Mouse (Mus musculus) kidney, embryonic 14.5 days (tissue): ENCODE results near the gene Rnase2a. TPM values are rescaled to one million over a fixed set of nuclear protein-coding genes. Genes with fewer than 3 reads are reported as not detected.
"Not testable (repeated sequence)": the region's sequence is repeated elsewhere in the genome, so short reads cannot be mapped to it uniquely, and the experiment has no call there.

Experiments used
- ATAC-seq: fragments of 200-750 bp; cut with Nextera tagmentation; 2 replicates; pipeline ENCODE4 v1.8.0; 2017; ENCODE audit warnings: moderate number of reproducible peaks, mild to moderate bottlenecking, moderate TSS enrichment, moderate library complexity; ENCODE audit not compliant: low FRiP score, low TSS enrichment
- H3K27ac ChIP-seq: fragments of 300-500 bp; sonication (generic); 2 replicates; pipeline ENCODE4 v1.5.1; 2014; ENCODE audit warnings: low read depth, mild to moderate bottlenecking, low read length, moderate library complexity, mixed read lengths
- H3K27me3 ChIP-seq: fragments of 300-500 bp; sonication (generic); 2 replicates; pipeline ENCODE4 v1.6.1; 2014; ENCODE audit warnings: mild to moderate bottlenecking, low read length; ENCODE audit not compliant: control insufficient read depth, insufficient read depth
- H3K36me3 ChIP-seq: fragments of 300-500 bp; sonication (generic); 2 replicates; pipeline ENCODE4 v1.6.1; 2014; ENCODE audit warnings: low read length, mixed read lengths; ENCODE audit not compliant: control insufficient read depth, insufficient read depth
- H3K4me1 ChIP-seq: fragments of 300-500 bp; sonication (generic); 2 replicates; pipeline ENCODE4 v1.6.1; 2014; ENCODE audit warnings: low read length, mixed read lengths; ENCODE audit not compliant: control insufficient read depth, insufficient read depth
- H3K4me2 ChIP-seq: fragments of 300-500 bp; sonication (generic); replicated peaks from 2 replicates; pipeline ENCODE4 v1.6.1; 2014; ENCODE audit warnings: low read depth, mild to moderate bottlenecking, low read length
- H3K4me3 ChIP-seq: fragments of 300-500 bp; sonication (generic); 2 replicates; pipeline ENCODE4 v1.5.1; 2014; ENCODE audit warnings: mild to moderate bottlenecking, low read length
- H3K9ac ChIP-seq: fragments of 300-500 bp; sonication (generic); 2 replicates; pipeline ENCODE4 v1.6.1; 2014; ENCODE audit warnings: low read depth, mild to moderate bottlenecking, low read length, moderate library complexity
- H3K9me3 ChIP-seq: fragments of 300-500 bp; sonication (generic); 2 replicates; pipeline ENCODE4 v1.6.1; 2016; ENCODE audit warnings: low read length; ENCODE audit not compliant: control insufficient read depth
- WGBS: fragments of 180-500 bp; shearing (Covaris S2); extraction: QIAGEN DNeasy Blood & Tissue Kit; methylation state at CpG from one replicate; pipeline ENCODE4 v1.1.7; 2014; 5-methylcytosine and 5-hydroxymethylcytosine counted together
- polyA plus RNA-seq: library from polyadenylated mRNA; unstranded; fragments of >200 nt; fragmentation: Nextera tagmentation; extraction: Ambion mirVana; gene quantifications from 2 replicates; pipeline ENCODE4 v1.2.1, GENCODE M21; 2014

Gene Rnase2a
- not detected in 2 replicates for polyA plus RNA-seq

GRCm38 (mm10) chr14:51256041-51256440 lies at the start of gene Rnase2a:
Gene Rnase2a (minus strand): TSS chr14:51256112.
- H3K27me3 ChIP-seq = no peaks in the 10 kb centered on the region
- no peak within 1 kb of the TSS for H3K4me2 ChIP-seq
- H3K27ac ChIP-seq = no peak within 1 kb of the TSS
- no peak within 1 kb of the TSS for H3K4me3 ChIP-seq
- H3K9me3 ChIP-seq = no peaks in the 10 kb centered on the region
- WGBS = 97% methylated on average over 3 of the region's 3 CpGs
- H3K4me1 ChIP-seq = no peaks in the 10 kb centered on the region
- H3K9ac ChIP-seq = no peak within 1 kb of the TSS
- H3K36me3 ChIP-seq = no peaks in the 10 kb centered on the region
- ATAC-seq = no peak

- Histone ChIP-seq H3K9me3 (no peaks in the 10 kb centered on the region), H3K27ac (no peak overlapping the region), H3K4me2 (no peak overlapping the region), H3K4me1 (no peaks in the 10 kb centered on the region), H3K27me3 (no peaks in the 10 kb centered on the region), H3K36me3 (no peaks in the 10 kb centered on the region), H3K9ac (no peak overlapping the region), H3K4me3 (no peak overlapping the region)
- 76% methylated on average over 1 of the region's 1 CpGs for WGBS
- ATAC-seq = no peak
Measured at GRCm38 (mm10) chr14:51291505-51291904, 35.6 kb upstream of the Rnase2a start.

- H3K4me2 ChIP-seq, H3K27ac ChIP-seq, H3K4me1 ChIP-seq, ATAC-seq, H3K36me3 ChIP-seq, H3K9me3 ChIP-seq, H3K9ac ChIP-seq, H3K4me3 ChIP-seq, H3K27me3 ChIP-seq: not testable (repeated sequence)
- 50% methylated on average over 1 of the region's 1 CpGs for WGBS
Measured at GRCm38 (mm10) chr14:51278515-51278914, 22.6 kb upstream of the Rnase2a start.

- Histone ChIP-seq H3K36me3 (no peaks in the 10 kb centered on the region), H3K27ac (no peak overlapping the region), H3K9me3 (no peaks in the 10 kb centered on the region), H3K4me1 (no peaks in the 10 kb centered on the region), H3K9ac (no peak overlapping the region), H3K4me3 (no peak overlapping the region), H3K27me3 (no peaks in the 10 kb centered on the region), H3K4me2 (no peak overlapping the region)
- WGBS = 67% methylated on average over 1 of the region's 1 CpGs
- no peak for ATAC-seq
Measured at GRCm38 (mm10) chr14:51268677-51269076, 12.8 kb upstream of the Rnase2a start.

- Histone ChIP-seq H3K4me3 (no peak overlapping the region), H3K4me2 (0 out of 2 replicates have a peak overlapping the region, but pooled peaks have one; percentile 5), H3K36me3 (no peaks in the 10 kb centered on the region), H3K9me3 (no peaks in the 10 kb centered on the region), H3K4me1 (no peaks in the 10 kb centered on the region), H3K9ac (no peak overlapping the region), H3K27me3 (no peaks in the 10 kb centered on the region), H3K27ac (no peak overlapping the region)
- WGBS = 5% methylated on average over 9 of the region's 9 CpGs
- peak; percentile 95; the same call in 1 of the 2 replicates for ATAC-seq
Measured at GRCm38 (mm10) chr14:51266113-51266512, 10.2 kb upstream of the Rnase2a start.

- ATAC-seq = peak; percentile 6; the same call in 1 of the 2 replicates
- WGBS = 50% methylated on average over 4 of the region's 4 CpGs
- no peaks in the 10 kb centered on the region for H3K36me3 ChIP-seq
- H3K27ac ChIP-seq = no peak overlapping the region
- H3K4me2 ChIP-seq = 0 out of 2 replicates have a peak overlapping the region, but pooled peaks have one; percentile 5
- no peak overlapping the region for H3K4me3 ChIP-seq
- no peaks in the 10 kb centered on the region for H3K4me1 ChIP-seq
- H3K9ac ChIP-seq = no peak overlapping the region
- no peaks in the 10 kb centered on the region for H3K9me3 ChIP-seq
- H3K27me3 ChIP-seq = no peaks in the 10 kb centered on the region
Measured at GRCm38 (mm10) chr14:51265667-51266066, 9.8 kb upstream of the Rnase2a start.

GRCm38 (mm10) chr14:51262397-51262796 lies 6.5 kb upstream of the Rnase2a start:
- Histone ChIP-seq H3K27me3 (no peaks in the 10 kb centered on the region), H3K4me2 (no peak overlapping the region), H3K4me1 (no peaks in the 10 kb centered on the region), H3K27ac (no peak overlapping the region), H3K9ac (no peak overlapping the region), H3K4me3 (no peak overlapping the region), H3K36me3 (no peaks in the 10 kb centered on the region), H3K9me3 (no peaks in the 10 kb centered on the region)
- ATAC-seq = no peak

GRCm38 (mm10) chr14:51259741-51260140 lies 3.8 kb upstream of the Rnase2a start:
- no peak overlapping the region for H3K9ac ChIP-seq
- WGBS = 80% methylated on average over 7 of the region's 7 CpGs
- H3K4me3 ChIP-seq = no peak overlapping the region
- no peak overlapping the region for H3K27ac ChIP-seq
- H3K36me3 ChIP-seq = no peaks in the 10 kb centered on the region
- no peak overlapping the region for H3K4me2 ChIP-seq
- no peaks in the 10 kb centered on the region for H3K27me3 ChIP-seq
- H3K4me1 ChIP-seq = no peaks in the 10 kb centered on the region
- ATAC-seq = no peak
- no peaks in the 10 kb centered on the region for H3K9me3 ChIP-seq

GRCm38 (mm10) chr14:51253569-51253968 lies 2.3 kb downstream of the Rnase2a start:
- Histone ChIP-seq H3K9ac (no peak overlapping the region), H3K4me2 (no peak overlapping the region), H3K4me1 (no peaks in the 10 kb centered on the region), H3K4me3 (no peak overlapping the region), H3K9me3 (no peaks in the 10 kb centered on the region), H3K27me3 (no peaks in the 10 kb centered on the region), H3K27ac (no peak overlapping the region), H3K36me3 (no peaks in the 10 kb centered on the region)
- ATAC-seq = no peak
- WGBS = 88% methylated on average over 1 of the region's 1 CpGs
